In genomic region chr10:77165318-77165945, GRCm38 (mm10) we compare ENCODE assay signal across 8 mouse cellular contexts. TPM values are rescaled to one million over a fixed set of nuclear protein-coding genes. Genes with fewer than 3 reads are reported as not detected.
DNase-seq lines count a peak whose midpoint lies in the region; ATAC-seq lines count a peak whose summit lies in the region.

No protein-coding gene starts in this region.

- H3K36me3 ChIP-seq in heart, embryonic 12.5 days, result 0 out of 2 replicates have a peak, but pooled peaks cover 3% of the 10 kb centered on the region
- no peaks in the 10 kb centered on the region for H3K36me3 ChIP-seq in hindbrain, embryonic 11.5 days (ENCODE audit: control insufficient read depth, insufficient read depth, low read length)
- no peaks in the 10 kb centered on the region for H3K36me3 ChIP-seq in limb, embryonic 15.5 days

- H3K27me3 ChIP-seq in heart, embryonic 12.5 days (replicated peaks), result peaks cover 5% of the 10 kb centered on the region; the same call in 1 of the 2 replicates
- H3K27me3 ChIP-seq in hindbrain, embryonic 11.5 days (ENCODE audit: control insufficient read depth, insufficient read depth, low read length), result no peaks in the 10 kb centered on the region
- H3K27me3 ChIP-seq in limb, embryonic 15.5 days, result peaks cover 26% of the 10 kb centered on the region

- no peak for DNase-seq in heart, adult 8-10 months (ENCODE audit: low spot score)
- peak; percentile 86 for DNase-seq in embryo, embryonic 10 days (ENCODE audit: low spot score)
- peak; percentile 78 for DNase-seq in hindbrain, embryonic 11.5 days (ENCODE audit: low spot score)
- peak; percentile 88 for DNase-seq in neural tube, embryonic 10.5 days (ENCODE audit: extremely low spot score, low spot score)
- DNase-seq in thymus, postnatal 25 days, result no peak
- no peak for DNase-seq in B cell, adult 2 months

- ATAC-seq in heart, embryonic 12.5 days (ENCODE audit: insufficient number of reproducible peaks, low FRiP score), result peak; percentile 23; the same call in 1 of the 2 replicates
- ATAC-seq in hindbrain, embryonic 11.5 days (ENCODE audit: low FRiP score), result peak; percentile 63
- ATAC-seq in limb, embryonic 15.5 days (ENCODE audit: insufficient number of reproducible peaks, low FRiP score, low TSS enrichment, low read depth), result no peak

- under 1% methylated on average over 40 of the region's 40 CpGs for WGBS in heart, embryonic 12.5 days
- WGBS in hindbrain, embryonic 11.5 days, result 1% methylated on average over 40 of the region's 40 CpGs
- under 1% methylated on average over 40 of the region's 40 CpGs for WGBS in limb, embryonic 15.5 days

- H3K4me2 ChIP-seq in heart, embryonic 12.5 days, result peak overlapping the region; percentile 98
- peak overlapping the region; percentile 94 for H3K4me2 ChIP-seq in hindbrain, embryonic 11.5 days (replicated peaks; ENCODE audit: low read depth, low read length)
- peak overlapping the region; percentile 91 for H3K4me2 ChIP-seq in limb, embryonic 15.5 days

- H3K9me3 ChIP-seq in heart, embryonic 12.5 days (replicated peaks), result no peaks in the 10 kb centered on the region
- no peaks in the 10 kb centered on the region for H3K9me3 ChIP-seq in hindbrain, embryonic 11.5 days (ENCODE audit: control insufficient read depth, low read length)
- no peaks in the 10 kb centered on the region for H3K9me3 ChIP-seq in limb, embryonic 15.5 days

- H3K4me1 ChIP-seq in heart, embryonic 12.5 days (replicated peaks), result peaks cover 58% of the 10 kb centered on the region
- H3K4me1 ChIP-seq in hindbrain, embryonic 11.5 days (replicated peaks; ENCODE audit: control insufficient read depth, insufficient read depth, low read length), result 0 out of 2 replicates have a peak, but pooled peaks cover 6% of the 10 kb centered on the region
- peaks cover 33% of the 10 kb centered on the region for H3K4me1 ChIP-seq in limb, embryonic 15.5 days

- H3K27ac ChIP-seq in heart, embryonic 12.5 days (ENCODE audit: poor library complexity, severe bottlenecking), result peak overlapping the region; percentile 78
- H3K27ac ChIP-seq in hindbrain, embryonic 11.5 days (ENCODE audit: low read depth, low read length), result peak overlapping the region; percentile 85
- H3K27ac ChIP-seq in limb, embryonic 15.5 days, result peak overlapping the region; percentile 33; the same call in 1 of the 2 replicates

- H3K4me3 ChIP-seq in heart, embryonic 12.5 days, result peak overlapping the region; percentile 88
- peak overlapping the region; percentile 56 for H3K4me3 ChIP-seq in hindbrain, embryonic 11.5 days (ENCODE audit: low read depth, low read length)
- H3K4me3 ChIP-seq in limb, embryonic 15.5 days, result peak overlapping the region; percentile 49

- H3K9ac ChIP-seq in heart, embryonic 12.5 days, result peak overlapping the region; percentile 91
- peak overlapping the region; percentile 63 for H3K9ac ChIP-seq in hindbrain, embryonic 11.5 days (ENCODE audit: low read depth, low read length)
- H3K9ac ChIP-seq in limb, embryonic 15.5 days, result peak overlapping the region; percentile 33; the same call in 1 of the 2 replicates

RNA-seq across cellular contexts. Expression of gene Col18a1, which starts 0.9 kb away (rescaled TPM):
- polyA plus RNA-seq in heart, embryonic 12.5 days (2016; fragmentation: Nextera tagmentation; extraction: Ambion mirVana), result 271 and 284 TPM in 2 replicates
- 1 to 10 TPM; 5.5 to 9.3 (median 7.7) TPM for total RNA-seq in heart, adult 8-10 months (2022)
- polyA plus RNA-seq in hindbrain, embryonic 11.5 days (2014; fragmentation: Nextera tagmentation; extraction: Ambion mirVana), result 40.4 and 48.3 TPM in 2 replicates
- 93.5 and 100.0 TPM in 2 replicates for polyA plus RNA-seq in limb, embryonic 15.5 days (2015; fragmentation: Nextera tagmentation; extraction: Ambion mirVana)

Comparison
In these comparisons a context has a peak if more than half of its experiments do, and no peak if none do; other contexts are left out.
1. H3K27ac ChIP-seq: peak in every context shown above with its lines; median percentile 85 in hindbrain, embryonic 11.5 days; 78 in heart, embryonic 12.5 days; 33 in limb, embryonic 15.5 days.
2. H3K9ac ChIP-seq: peak in every context shown above with its lines; median percentile 91 in heart, embryonic 12.5 days; 63 in hindbrain, embryonic 11.5 days; 33 in limb, embryonic 15.5 days.
3. DNase-seq: peak in embryo, embryonic 10 days (single experiment), hindbrain, embryonic 11.5 days (single experiment) and neural tube, embryonic 10.5 days (single experiment); none in heart, adult 8-10 months (single experiment), thymus, postnatal 25 days (single experiment) and B cell, adult 2 months (0 of 2).
4. Peak in every context shown above with its lines, with median percentiles within 50 percentile points of each other: H3K4me2 ChIP-seq and H3K4me3 ChIP-seq.